Mouse (Mus musculus) gastrocnemius, adult 2 months (tissue): ENCODE measurements around the gene Ddx5. TPM values are rescaled to one million over a fixed set of nuclear protein-coding genes. Genes with fewer than 3 reads are reported as not detected.

Experiments used
- DNase-seq: peaks from one replicate; pipeline ENCODE4 v3.0.0; 2022
- H3K27ac ChIP-seq: fragments of 200-600 bp; 2 replicates; pipeline ENCODE4 v1.8.1; 2022; ENCODE audit warnings: mild to moderate bottlenecking
- H3K4me3 ChIP-seq: fragments of 200-600 bp; 2 replicates; pipeline ENCODE4 v1.8.1; 2022; ENCODE audit warnings: mild to moderate bottlenecking, moderate library complexity
- CTCF ChIP-seq: fragments of 200-600 bp; IDR thresholded peaks from 2 replicates; pipeline ENCODE4 v1.8.1; 2022; ENCODE audit warnings: antibody characterized with exemption, mild to moderate bottlenecking, moderate library complexity
- intact Hi-C: fragments of 180-260 bp; cut with DNase I; formaldehyde crosslinking; loops from one replicate; pipeline ENCODE4 v1.15.1; 2025
- long read RNA-seq, 2 experiments: library from polyadenylated mRNA; stranded (forward); transcript quantifications; one replicate each; pipeline ENCODE4 v2.0.0; 2021
- total RNA-seq, 2 experiments: library from RNA; stranded (reverse); gene quantifications; 2 replicates each; pipeline ENCODE4 v1.2.3; 2021

Ddx5 gene
- total RNA-seq = 100 to 1,000 TPM; 261 to 265 TPM
- long read RNA-seq, experiment 1, transcript Ddx5-201 (13 exons, 3,559 nt) = major isoform, 187 of 386 reads
- long read RNA-seq, experiment 1, transcript Ddx5-208 (12 exons, 3,593 nt) = minor isoform, 88 of 386 reads
- long read RNA-seq, experiment 1, partial matches to known transcripts = 70 of 386 reads
- long read RNA-seq, experiment 1, other reads (novel, unspliced or antisense) = 41 of 386 reads
- long read RNA-seq, experiment 2, transcript Ddx5-208 (12 exons, 3,593 nt) = minor isoform, 75 of 412 reads
- long read RNA-seq, experiment 2, transcript Ddx5-201 (13 exons, 3,559 nt) = major isoform, 209 of 412 reads
- long read RNA-seq, experiment 2, partial matches to known transcripts = 32 of 412 reads
- long read RNA-seq, experiment 2, other reads (novel, unspliced or antisense) = 96 of 412 reads

- intact Hi-C loops = no loop called here
- peak; percentile 35 for TF ChIP-seq CTCF
- DNase-seq = peak; percentile 98
- H3K4me3 ChIP-seq = peak within 1 kb of the TSS; percentile 98
- H3K27ac ChIP-seq = peak within 1 kb of the TSS; percentile 100
Measured at GRCm38 (mm10) chr11:106788775-106789459, at the start of gene Ddx5, which contains the start of gene Cep95. Gene Ddx5 (minus strand): TSS chr11:106789185. Gene Cep95 (plus strand): TSS chr11:106789252.

- Histone ChIP-seq H3K4me3 (no peak overlapping the region), H3K27ac (no peak overlapping the region)
- intact Hi-C loops = no loop called here
- TF ChIP-seq CTCF = no peak
- no peak for DNase-seq
Measured at GRCm38 (mm10) chr11:106828079-106828478, 39.1 kb upstream of the Ddx5 start.

DNA sequence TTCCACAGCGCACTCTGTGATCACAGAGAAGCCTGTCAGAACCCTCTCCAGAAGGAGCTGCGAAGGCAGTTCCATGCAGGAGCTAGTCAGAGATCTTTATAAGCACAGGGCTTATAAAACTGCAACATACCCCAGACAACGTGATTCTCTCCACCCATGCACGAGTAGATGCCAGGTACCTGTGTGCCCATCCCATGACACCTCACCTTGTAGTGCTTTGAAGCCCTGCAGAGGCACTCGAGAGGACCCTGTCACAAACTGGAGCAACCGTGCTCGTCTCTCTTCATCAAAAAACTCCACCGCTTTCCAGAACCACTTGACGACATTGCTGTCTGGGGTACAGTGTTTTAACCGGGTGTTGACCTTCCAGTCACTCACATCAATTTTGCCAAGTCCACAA is 35.4 kb upstream of the Ddx5 start:
- Histone ChIP-seq H3K27ac (no peak overlapping the region), H3K4me3 (no peak overlapping the region)
- no peak for DNase-seq
- TF ChIP-seq CTCF = no peak
- intact Hi-C loops = no loop called here

- H3K27ac ChIP-seq = no peak overlapping the region
- DNase-seq = no peak
- intact Hi-C loops = no loop called here
- TF ChIP-seq CTCF = no peak
- no peak overlapping the region for H3K4me3 ChIP-seq
Measured at GRCm38 (mm10) chr11:106823741-106824140, 34.8 kb upstream of the Ddx5 start.

GRCm38 (mm10) chr11:106822911-106823310 is 33.9 kb upstream of the Ddx5 start:
- no peak for TF ChIP-seq CTCF
- intact Hi-C loops = no loop called here
- DNase-seq = no peak
- no peak overlapping the region; the same call in 1 of the 2 replicates for H3K27ac ChIP-seq
- H3K4me3 ChIP-seq = no peak overlapping the region

- Histone ChIP-seq H3K4me3 (no peak overlapping the region), H3K27ac (no peak overlapping the region; the same call in 1 of the 2 replicates)
- no peak for TF ChIP-seq CTCF
- intact Hi-C loops = no loop called here
- no peak for DNase-seq
Measured at GRCm38 (mm10) chr11:106822491-106822890, 33.5 kb upstream of the Ddx5 start.

- H3K27ac ChIP-seq = peak overlapping the region; percentile 57
Measured at GRCm38 (mm10) chr11:106821397-106821796, 32.4 kb upstream of the Ddx5 start.

DNA sequence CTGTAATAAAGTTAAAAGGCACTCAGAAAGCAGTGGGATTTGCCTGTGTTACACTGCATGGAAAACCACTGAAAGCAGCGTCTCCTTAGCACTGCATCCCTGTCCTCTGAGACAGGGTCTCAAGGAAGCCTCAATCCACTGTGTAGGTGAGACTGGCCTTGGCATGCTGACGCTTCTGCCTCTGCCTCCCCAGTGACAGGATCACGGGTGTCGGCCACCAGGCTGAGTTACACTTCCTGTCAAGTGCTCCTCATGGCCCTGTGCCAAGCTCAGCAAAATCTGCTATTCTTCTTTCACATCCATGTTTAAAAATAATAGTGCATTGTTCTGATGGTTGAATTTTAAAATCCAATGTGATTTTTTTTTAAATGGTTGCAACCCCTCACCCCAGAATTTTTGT is 32.0 kb upstream of the Ddx5 start:
- intact Hi-C loops = no loop called here
- Histone ChIP-seq H3K4me3 (no peak overlapping the region), H3K27ac (peak overlapping the region; percentile 57)
- peak; percentile 71 for DNase-seq
- no peak for TF ChIP-seq CTCF

More at GRCm38 (mm10) chr11:106821397-106821796, 32.4 kb upstream of the Ddx5 start:
- DNase-seq = no peak
- TF ChIP-seq CTCF = no peak
- intact Hi-C loops = no loop called here
- no peak overlapping the region for H3K4me3 ChIP-seq

DNA sequence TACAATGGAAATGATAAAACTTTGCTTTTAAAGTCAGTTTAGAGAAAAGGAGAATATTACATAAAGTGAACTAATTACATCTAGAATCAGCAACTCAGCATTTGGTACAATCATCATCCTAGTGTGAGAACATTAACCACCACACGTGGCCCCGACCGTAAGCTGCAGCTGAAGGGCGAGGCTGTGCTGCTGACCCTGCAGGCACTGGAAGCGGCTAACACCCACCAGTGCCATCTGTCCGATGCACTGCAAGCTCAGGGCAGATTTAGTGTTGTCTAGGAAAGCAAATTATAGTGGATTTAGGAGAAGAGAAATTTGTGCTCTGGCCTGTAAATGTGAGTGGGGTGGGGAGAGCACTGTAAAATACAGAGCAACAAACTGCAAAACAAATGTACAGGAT is 31.3 kb upstream of the Ddx5 start:
- intact Hi-C loops = no loop called here
- no peak for DNase-seq
- no peak overlapping the region for H3K4me3 ChIP-seq
- peak overlapping the region; percentile 57; the same call in 1 of the 2 replicates for H3K27ac ChIP-seq
- TF ChIP-seq CTCF = no peak

GRCm38 (mm10) chr11:106819595-106819994 is 30.6 kb upstream of the Ddx5 start:
- H3K27ac ChIP-seq = no peak overlapping the region
- H3K4me3 ChIP-seq = no peak overlapping the region
- intact Hi-C loops = no loop called here
- no peak for DNase-seq
- no peak for TF ChIP-seq CTCF

DNA sequence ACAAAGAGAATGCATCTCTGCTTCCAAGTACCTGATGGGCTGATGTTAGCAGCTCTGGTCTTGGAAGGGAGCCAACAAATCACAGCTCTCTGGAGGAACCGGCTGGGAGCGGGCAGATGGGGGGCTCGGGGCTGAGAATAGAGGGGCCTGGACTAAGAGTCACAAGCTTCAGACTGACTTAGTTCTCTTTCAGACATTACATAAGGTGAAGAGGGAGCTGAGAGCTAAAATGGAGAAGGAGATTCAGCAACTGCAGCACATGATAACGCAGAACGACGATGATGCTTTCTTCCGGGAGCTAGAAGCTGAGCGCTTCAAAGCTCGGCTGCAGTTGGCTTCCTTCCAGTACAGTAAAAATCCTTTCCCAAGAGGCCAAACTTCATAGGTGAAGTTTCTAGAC is 29.4 kb upstream of the Ddx5 start:
- no peak overlapping the region for H3K4me3 ChIP-seq
- intact Hi-C loops = no loop called here
- no peak overlapping the region; the same call in 1 of the 2 replicates for H3K27ac ChIP-seq
- TF ChIP-seq CTCF = no peak
- no peak for DNase-seq

GRCm38 (mm10) chr11:106817808-106818207 is 28.8 kb upstream of the Ddx5 start:
- Histone ChIP-seq H3K27ac (no peak overlapping the region), H3K4me3 (no peak overlapping the region)
- no peak for TF ChIP-seq CTCF
- intact Hi-C loops = no loop called here
- peak; percentile 47 for DNase-seq

- no peak overlapping the region for H3K27ac ChIP-seq
- no peak for DNase-seq
- intact Hi-C loops = no loop called here
- TF ChIP-seq CTCF = no peak
- no peak overlapping the region for H3K4me3 ChIP-seq
Measured at GRCm38 (mm10) chr11:106817156-106817555, 28.2 kb upstream of the Ddx5 start.
